Mouse (Mus musculus) heart, embryonic 10.5 days (tissue): Measurements from ENCODE around the gene Pcolce2. TPM values are rescaled to one million over a fixed set of nuclear protein-coding genes. Genes with fewer than 3 reads are reported as not detected.

Source experiments
- DNase-seq: peaks from one replicate; pipeline ENCODE4 v3.0.0-alpha.2; 2017; ENCODE audit warnings: low spot score
- H3K27ac ChIP-seq: fragments of 300-500 bp; sonication (generic); 2 replicates; pipeline ENCODE4 v1.5.1; 2016; ENCODE audit warnings: mild to moderate bottlenecking
- H3K27me3 ChIP-seq: fragments of 300-500 bp; sonication (generic); 2 replicates; pipeline ENCODE4 v1.6.1; 2016; ENCODE audit warnings: mild to moderate bottlenecking; ENCODE audit not compliant: poor library complexity, insufficient read depth, severe bottlenecking
- H3K36me3 ChIP-seq: fragments of 300-500 bp; sonication (generic); 2 replicates; pipeline ENCODE4 v1.6.1; 2016; ENCODE audit warnings: mild to moderate bottlenecking, moderate library complexity
- H3K4me1 ChIP-seq: fragments of 300-500 bp; sonication (generic); 2 replicates; pipeline ENCODE4 v1.6.1; 2016; ENCODE audit warnings: mild to moderate bottlenecking
- H3K4me3 ChIP-seq: fragments of 300-500 bp; sonication (generic); 2 replicates; pipeline ENCODE4 v1.5.1; 2016; ENCODE audit warnings: mild to moderate bottlenecking, moderate library complexity
- H3K9me3 ChIP-seq: fragments of 300-500 bp; sonication (generic); 2 replicates; pipeline ENCODE4 v1.6.1; 2016; ENCODE audit warnings: mild to moderate bottlenecking, moderate library complexity
- WGBS: fragments of 180-500 bp; shearing (Covaris S2); methylation state at CpG from one replicate; pipeline ENCODE4 v1.1.7; 2016; 5-methylcytosine and 5-hydroxymethylcytosine counted together
- polyA plus RNA-seq: library from polyadenylated mRNA; unstranded; fragments of >200 nt; fragmentation: Nextera tagmentation; extraction: Ambion mirVana; gene quantifications from 2 replicates; pipeline ENCODE4 v1.2.1, GENCODE M21; 2016

Pcolce2 gene
- 1.2 and 6.2 TPM in 2 replicates for polyA plus RNA-seq

GRCm38 (mm10) chr9:95637271-95638181 lies at the start of gene Pcolce2:
TSS of gene Pcolce2 (plus strand) at chr9:95637601.
- Histone ChIP-seq H3K36me3 (no peaks in the 10 kb centered on the region), H3K27ac (peak within 1 kb of the TSS; percentile 79), H3K4me3 (peak within 1 kb of the TSS; percentile 74), H3K27me3 (peaks cover 43% of the 10 kb centered on the region; the same call in 1 of the 2 replicates), H3K9me3 (no peaks in the 10 kb centered on the region), H3K4me1 (peaks cover 7% of the 10 kb centered on the region)
- WGBS, result under 1% methylated on average over 71 of the region's 71 CpGs
- peak; percentile 75 for DNase-seq

DNA sequence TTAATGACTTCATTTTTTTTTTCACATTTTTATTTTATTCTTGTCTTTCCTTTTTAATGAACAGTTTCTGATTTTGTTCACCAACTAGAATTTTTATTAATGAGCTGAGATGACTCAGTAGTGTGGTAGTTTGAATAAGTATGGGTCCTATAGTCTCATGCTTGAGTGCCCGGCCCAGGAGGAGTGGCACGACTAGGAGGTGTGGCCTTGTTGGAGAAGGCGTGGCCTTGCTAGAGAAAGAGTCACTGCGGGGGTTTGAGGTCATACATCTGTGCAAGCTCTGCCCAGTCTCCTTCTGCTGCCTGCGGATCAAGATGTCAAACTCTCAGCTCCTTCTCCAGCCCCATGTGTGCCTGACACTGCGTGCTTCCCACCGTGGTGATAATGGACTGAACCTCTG lies 49.3 kb upstream of the Pcolce2 start:
- 82% methylated on average over 7 of the region's 7 CpGs for WGBS
- no peak for DNase-seq

DNA sequence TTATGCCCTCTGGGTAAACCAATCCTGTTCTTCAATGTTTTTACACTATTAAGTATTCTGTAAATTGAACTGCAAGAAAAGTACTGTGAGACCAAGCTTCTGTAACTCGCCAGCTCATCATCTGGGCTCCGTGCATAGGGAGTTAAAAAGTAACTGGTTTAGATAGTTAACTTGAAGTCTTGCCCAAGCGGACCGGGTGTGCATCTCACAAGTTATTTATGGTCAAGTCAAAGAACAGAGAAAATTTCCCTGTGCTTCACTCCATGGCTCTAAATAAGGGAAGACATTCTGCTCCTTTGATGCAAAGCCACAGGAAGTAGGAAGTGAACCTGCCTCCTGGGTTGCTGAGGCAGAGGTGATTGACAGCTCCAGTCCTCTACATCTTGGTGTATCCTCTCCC lies 43.1 kb upstream of the Pcolce2 start:
- 84% methylated on average over 4 of the region's 4 CpGs for WGBS
- H3K4me3 ChIP-seq, result no peak overlapping the region
- H3K9me3 ChIP-seq, result no peaks in the 10 kb centered on the region
- no peak overlapping the region for H3K27ac ChIP-seq
- no peaks in the 10 kb centered on the region for H3K27me3 ChIP-seq
- no peaks in the 10 kb centered on the region for H3K36me3 ChIP-seq
- no peaks in the 10 kb centered on the region; the same call in 1 of the 2 replicates for H3K4me1 ChIP-seq
- no peak for DNase-seq

More for the DNA sequence above, 49.3 kb upstream of the Pcolce2 start:
- Histone ChIP-seq H3K27ac (no peak overlapping the region), H3K4me3 (no peak overlapping the region), H3K27me3 (no peaks in the 10 kb centered on the region), H3K36me3 (no peaks in the 10 kb centered on the region), H3K4me1 (no peaks in the 10 kb centered on the region), H3K9me3 (no peaks in the 10 kb centered on the region)

GRCm38 (mm10) chr9:95597466-95598178 lies 39.8 kb upstream of the Pcolce2 start:
- H3K4me3 ChIP-seq, result peak overlapping the region; percentile 39
- H3K4me1 ChIP-seq, result no peaks in the 10 kb centered on the region; the same call in 1 of the 2 replicates
- H3K9me3 ChIP-seq, result no peaks in the 10 kb centered on the region
- DNase-seq, result no peak
- no peak overlapping the region for H3K27ac ChIP-seq
- no peaks in the 10 kb centered on the region for H3K27me3 ChIP-seq
- H3K36me3 ChIP-seq, result no peaks in the 10 kb centered on the region
- WGBS, result 51% methylated on average over 13 of the region's 13 CpGs

GRCm38 (mm10) chr9:95598179-95598721 lies 39.2 kb upstream of the Pcolce2 start:
- no peaks in the 10 kb centered on the region for H3K9me3 ChIP-seq
- H3K36me3 ChIP-seq, result no peaks in the 10 kb centered on the region
- WGBS, result 41% methylated on average over 19 of the region's 19 CpGs
- H3K27ac ChIP-seq, result no peak overlapping the region
- no peak for DNase-seq
- H3K4me3 ChIP-seq, result peak overlapping the region; percentile 39
- no peaks in the 10 kb centered on the region; the same call in 1 of the 2 replicates for H3K4me1 ChIP-seq
- H3K27me3 ChIP-seq, result no peaks in the 10 kb centered on the region

DNA sequence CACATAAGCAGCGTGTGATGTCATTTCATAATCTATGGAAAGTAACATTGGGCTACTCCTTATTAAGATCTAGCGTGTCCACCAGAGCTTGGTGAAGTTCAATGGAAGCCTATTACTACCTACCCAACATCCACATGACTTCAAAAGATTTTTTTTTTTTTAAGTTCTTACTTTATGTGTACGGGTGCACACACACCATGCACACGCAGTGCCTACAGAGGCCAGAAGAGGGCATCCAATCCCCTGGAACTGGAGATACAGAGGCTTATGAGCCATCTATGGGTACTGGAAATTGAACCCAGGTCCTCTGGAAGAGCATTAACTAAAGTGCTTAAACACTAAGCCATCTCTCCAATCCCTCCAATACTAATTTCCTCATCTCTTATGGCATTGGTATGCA lies 38.0 kb upstream of the Pcolce2 start:
- H3K9me3 ChIP-seq, result no peaks in the 10 kb centered on the region
- no peaks in the 10 kb centered on the region; the same call in 1 of the 2 replicates for H3K4me1 ChIP-seq
- H3K27me3 ChIP-seq, result no peaks in the 10 kb centered on the region
- no peak for DNase-seq
- H3K36me3 ChIP-seq, result no peaks in the 10 kb centered on the region
- no peak overlapping the region for H3K4me3 ChIP-seq
- WGBS, result 80% methylated on average over 4 of the region's 4 CpGs
- no peak overlapping the region for H3K27ac ChIP-seq

DNA sequence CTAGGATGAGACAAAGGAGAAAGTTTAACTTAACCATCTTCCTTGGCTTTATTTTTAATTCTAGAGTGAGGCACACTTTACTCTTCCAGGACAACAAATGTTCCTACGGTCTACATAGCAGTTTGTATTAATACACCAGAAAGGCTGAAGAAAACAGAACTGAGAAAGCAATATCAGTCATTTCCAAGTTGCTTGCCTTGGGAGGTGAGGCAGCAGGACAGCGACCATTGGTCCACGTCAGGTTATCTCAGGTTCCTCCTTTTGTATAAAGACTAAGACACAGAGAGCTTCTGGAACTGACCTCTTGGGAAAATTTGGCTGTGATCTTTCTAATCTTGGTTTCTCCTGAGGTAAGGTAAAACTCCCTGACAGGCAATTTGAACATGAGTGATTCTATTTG lies 34.6 kb upstream of the Pcolce2 start:
- no peak overlapping the region for H3K27ac ChIP-seq
- H3K27me3 ChIP-seq, result no peaks in the 10 kb centered on the region
- H3K9me3 ChIP-seq, result no peaks in the 10 kb centered on the region
- no peak overlapping the region for H3K4me3 ChIP-seq
- no peaks in the 10 kb centered on the region; the same call in 1 of the 2 replicates for H3K4me1 ChIP-seq
- WGBS, result 81% methylated on average over 3 of the region's 3 CpGs
- no peaks in the 10 kb centered on the region for H3K36me3 ChIP-seq
- no peak for DNase-seq

DNA sequence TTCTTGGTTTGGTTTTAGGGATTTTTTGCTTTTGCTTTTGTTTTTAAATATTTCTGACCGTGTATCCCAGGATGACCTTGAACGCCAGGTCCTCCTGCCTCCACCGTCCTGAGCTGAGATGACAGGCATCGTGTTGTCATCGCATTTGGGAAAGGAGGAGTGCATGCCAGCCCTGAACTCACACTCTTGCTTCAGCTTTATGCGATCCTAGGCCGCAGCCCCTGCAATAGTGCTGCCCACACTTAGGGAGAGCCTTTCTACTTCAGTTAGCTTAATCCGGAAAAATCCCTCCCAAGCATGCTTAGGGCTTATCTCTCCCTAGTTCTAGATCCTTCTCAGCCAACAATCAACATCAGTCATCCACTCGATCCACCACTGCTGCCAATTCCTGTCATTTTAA lies 34.1 kb upstream of the Pcolce2 start:
- no peaks in the 10 kb centered on the region; the same call in 1 of the 2 replicates for H3K4me1 ChIP-seq
- no peak overlapping the region for H3K27ac ChIP-seq
- no peak overlapping the region for H3K4me3 ChIP-seq
- H3K27me3 ChIP-seq, result no peaks in the 10 kb centered on the region
- 74% methylated on average over 9 of the region's 9 CpGs for WGBS
- no peak for DNase-seq
- H3K9me3 ChIP-seq, result no peaks in the 10 kb centered on the region
- no peaks in the 10 kb centered on the region for H3K36me3 ChIP-seq

DNA sequence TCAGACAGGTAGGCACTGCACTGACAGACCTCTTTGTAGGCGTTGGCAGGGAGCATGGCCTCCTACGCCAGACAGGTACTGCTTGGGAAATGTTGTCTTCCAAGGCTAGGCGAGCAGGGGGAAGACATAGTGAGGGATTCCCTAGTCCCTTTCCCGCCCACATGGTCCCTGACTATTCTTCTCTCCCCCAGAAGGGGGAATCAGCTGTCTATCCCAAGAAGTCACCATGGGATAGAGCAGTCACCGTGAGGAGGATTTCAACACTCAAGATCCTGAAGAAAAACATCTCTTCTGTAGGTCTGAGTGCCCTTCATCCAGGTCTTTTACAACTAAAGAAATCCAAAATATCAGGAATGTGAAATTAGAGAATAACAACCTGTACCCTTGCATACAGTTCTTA lies 30.2 kb upstream of the Pcolce2 start:
- Histone ChIP-seq H3K27ac (no peak overlapping the region), H3K36me3 (no peaks in the 10 kb centered on the region), H3K4me3 (no peak overlapping the region), H3K9me3 (no peaks in the 10 kb centered on the region), H3K4me1 (no peaks in the 10 kb centered on the region), H3K27me3 (no peaks in the 10 kb centered on the region)
- WGBS, result 44% methylated on average over 5 of the region's 5 CpGs
- DNase-seq, result no peak

DNA sequence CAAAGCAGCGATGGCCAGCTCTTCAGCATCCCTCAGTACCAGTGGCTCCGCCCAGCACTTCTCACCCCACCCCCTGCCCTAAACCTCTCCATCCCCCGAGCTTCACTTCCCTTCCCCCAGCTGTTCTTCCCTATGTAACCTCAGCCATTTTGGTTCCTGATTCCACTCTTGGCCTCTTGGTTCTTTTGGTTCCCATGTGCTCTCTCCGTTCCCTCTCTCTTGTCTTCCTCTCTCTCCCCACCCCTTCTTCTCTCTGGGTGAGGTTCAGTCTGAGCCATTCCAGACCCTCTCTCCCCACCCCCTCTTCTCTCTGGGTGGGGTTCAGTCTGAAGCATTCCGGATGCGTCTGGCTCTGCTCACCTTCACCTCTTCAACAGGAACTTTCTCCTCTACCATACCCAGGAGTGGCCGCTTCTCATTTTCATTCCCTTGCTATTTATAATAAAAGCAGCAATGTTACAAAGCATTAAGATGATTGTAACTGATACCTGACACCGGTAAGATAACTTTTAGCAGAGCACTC lies 25.1 kb upstream of the Pcolce2 start:
- Histone ChIP-seq H3K36me3 (no peaks in the 10 kb centered on the region), H3K9me3 (no peaks in the 10 kb centered on the region), H3K27ac (no peak overlapping the region), H3K27me3 (no peaks in the 10 kb centered on the region), H3K4me1 (no peaks in the 10 kb centered on the region), H3K4me3 (no peak overlapping the region)
- 71% methylated on average over 8 of the region's 8 CpGs for WGBS
- no peak for DNase-seq

DNA sequence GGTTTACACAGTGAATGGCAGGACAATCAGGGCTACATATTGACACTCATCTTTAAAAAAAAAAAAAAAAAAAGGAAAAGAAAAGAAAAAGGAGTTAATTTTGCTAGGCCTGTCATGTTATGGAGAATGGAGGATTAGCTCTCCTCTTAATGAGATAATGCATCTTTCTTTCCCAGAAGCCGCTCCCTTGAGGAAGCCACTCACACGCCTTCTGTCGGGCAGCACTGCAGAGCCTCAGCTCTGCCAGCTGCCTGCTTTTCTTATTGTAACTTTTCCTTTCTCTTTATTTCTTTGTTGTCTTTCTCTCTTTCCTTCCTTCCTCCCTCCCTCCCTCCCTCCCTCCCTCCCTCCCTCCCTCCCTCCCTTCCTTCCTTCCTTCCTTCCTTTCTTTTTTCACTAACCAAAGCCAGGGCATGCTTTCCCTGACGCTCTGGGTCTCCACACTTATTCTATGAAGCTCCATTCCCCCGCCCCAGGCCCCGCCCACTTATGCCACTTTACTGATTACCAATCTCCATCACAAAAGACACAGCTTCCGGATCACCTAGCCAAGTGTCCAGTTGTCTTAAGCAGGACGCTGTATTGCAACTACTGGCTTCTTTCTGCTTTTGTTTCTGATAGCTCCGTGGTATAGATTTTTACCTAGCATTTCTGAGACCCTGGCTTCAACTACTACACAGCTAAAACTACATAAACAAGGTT lies 23.8 kb upstream of the Pcolce2 start:
- WGBS, result 29% methylated on average over 9 of the region's 9 CpGs
- H3K9me3 ChIP-seq, result no peaks in the 10 kb centered on the region
- DNase-seq, result no peak

DNA sequence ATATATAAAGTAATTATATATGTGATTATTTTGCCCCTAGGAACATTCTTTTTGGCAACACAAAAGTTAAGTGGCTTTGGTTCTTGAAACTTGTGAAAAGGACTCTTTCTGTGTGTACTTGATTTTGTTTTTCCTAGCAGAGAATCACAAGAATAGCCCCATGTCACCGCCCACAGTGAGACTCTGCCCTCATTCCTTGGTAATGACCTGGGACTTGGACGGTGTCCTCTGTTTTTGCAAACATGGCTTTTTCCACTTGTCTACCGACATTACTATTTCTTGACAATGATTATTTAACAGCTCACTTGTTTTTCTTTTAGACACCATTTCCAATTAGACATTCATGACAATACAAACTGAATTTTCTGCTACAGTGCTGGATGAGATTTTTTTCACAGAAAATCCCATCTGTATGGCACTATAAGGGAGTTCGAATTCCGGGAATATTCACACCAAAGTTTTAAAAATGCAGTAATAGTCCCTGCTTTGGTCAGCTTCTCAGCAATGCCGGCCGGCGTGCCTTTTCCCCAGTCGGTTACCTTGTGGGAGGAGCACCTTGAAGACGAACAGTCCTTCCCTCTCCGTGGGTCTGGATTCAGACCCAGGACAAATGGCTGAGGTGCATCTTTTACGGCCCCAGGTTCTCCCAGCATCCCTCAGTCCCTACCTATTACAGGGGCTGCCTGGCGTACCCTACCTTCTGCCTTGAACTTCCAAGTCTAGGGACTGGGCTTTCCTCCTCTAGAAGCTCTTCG lies 22.4 kb upstream of the Pcolce2 start:
- DNase-seq, result no peak
- no peak overlapping the region for H3K27ac ChIP-seq
- WGBS, result 67% methylated on average over 14 of the region's 14 CpGs
- no peaks in the 10 kb centered on the region for H3K27me3 ChIP-seq
- H3K36me3 ChIP-seq, result no peaks in the 10 kb centered on the region
- H3K9me3 ChIP-seq, result no peaks in the 10 kb centered on the region
- H3K4me3 ChIP-seq, result no peak overlapping the region
- no peaks in the 10 kb centered on the region for H3K4me1 ChIP-seq

More for the DNA sequence above, 23.8 kb upstream of the Pcolce2 start:
- H3K4me3 ChIP-seq, result no peak overlapping the region
- H3K36me3 ChIP-seq, result no peaks in the 10 kb centered on the region
- no peaks in the 10 kb centered on the region for H3K4me1 ChIP-seq
- H3K27ac ChIP-seq, result no peak overlapping the region
- H3K27me3 ChIP-seq, result no peaks in the 10 kb centered on the region
